Mouse (Mus musculus): ENCODE measurements around the gene Wdr73. TPM values are rescaled to one million over a fixed set of nuclear protein-coding genes. Genes with fewer than 3 reads are reported as not detected.
A peak's percentile ranks its signal among the peaks of the same experiment; 100 is the strongest.

Wdr73 gene
- polyA plus RNA-seq, 1 experiment from 2014 or later = 38.1 TPM

DNA sequence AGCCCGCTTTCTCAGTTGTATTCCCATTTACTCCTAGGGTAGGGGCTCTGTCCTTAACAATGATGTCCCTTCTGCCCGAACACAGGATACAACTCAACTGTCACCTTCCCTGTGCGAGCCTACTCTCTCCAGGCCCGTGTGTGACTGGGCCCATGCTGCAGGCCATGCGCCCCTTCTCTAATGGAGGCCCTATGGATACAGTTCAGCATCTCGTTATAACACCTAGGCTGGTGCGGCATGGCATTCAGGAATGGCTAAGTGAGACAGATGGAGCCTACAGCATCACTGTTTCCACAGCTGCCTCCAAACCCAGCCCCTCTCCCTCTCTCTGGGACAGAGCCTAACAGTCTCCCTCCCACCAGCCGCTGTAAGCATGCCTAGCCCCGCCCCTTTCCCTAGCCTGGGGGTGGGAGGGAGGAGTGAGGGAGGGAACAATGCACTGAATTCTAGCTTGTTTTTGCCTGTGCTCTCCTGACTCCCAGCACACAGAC, 12.0 kb downstream of the Wdr73 start:
- Histone ChIP-seq H3K4me2 (replicated peaks; ENCODE audit: low read depth, low read length) (no peak overlapping the region), H3K4me1 (ENCODE audit: control insufficient read depth, insufficient read depth, low read length) (peaks cover 9% of the 10 kb centered on the region), H3K27ac (ENCODE audit: low read depth, low read length) (peak overlapping the region; percentile 65; the same call in 1 of the 2 replicates), H3K27me3 (ENCODE audit: control insufficient read depth, insufficient read depth, low read length) (no peaks in the 10 kb centered on the region), H3K36me3 (ENCODE audit: control insufficient read depth, insufficient read depth, low read length) (peaks cover 36% of the 10 kb centered on the region), H3K4me3 (ENCODE audit: low read length) (no peak overlapping the region), H3K9me3 (ENCODE audit: control insufficient read depth, low read length) (no peaks in the 10 kb centered on the region), H3K9ac (ENCODE audit: low read depth, low read length) (peak overlapping the region; percentile 34; the same call in 1 of the 2 replicates)
- WGBS = 46% methylated on average over 9 of the region's 9 CpGs
- peak; percentile 78 for ATAC-seq (ENCODE audit: low FRiP score, low TSS enrichment)

DNA sequence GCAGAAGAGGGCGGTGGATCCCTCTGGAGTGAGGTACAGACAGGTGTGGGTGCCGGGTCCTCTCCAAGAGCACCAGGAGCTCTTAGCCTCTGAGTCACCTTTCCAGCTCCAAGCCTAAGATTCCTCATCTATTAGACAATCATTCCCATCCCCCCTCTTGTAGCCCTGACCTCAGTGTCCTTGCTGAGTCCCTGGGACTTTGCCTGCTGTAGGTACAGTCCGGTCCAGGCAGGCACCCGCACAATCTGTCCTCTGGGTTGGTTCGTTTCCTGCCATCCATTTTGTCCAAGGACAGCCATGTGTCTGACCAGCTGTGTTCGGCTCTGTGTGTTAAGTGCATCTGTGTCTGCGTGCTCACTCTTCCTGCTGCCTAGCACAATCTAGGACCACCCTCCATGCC, 12.5 kb downstream of the Wdr73 start:
- peaks cover 9% of the 10 kb centered on the region for H3K4me1 ChIP-seq (ENCODE audit: control insufficient read depth, insufficient read depth, low read length)
- H3K27ac ChIP-seq (ENCODE audit: low read depth, low read length) = no peak overlapping the region
- no peak overlapping the region for H3K4me2 ChIP-seq (replicated peaks; ENCODE audit: low read depth, low read length)
- H3K4me3 ChIP-seq (ENCODE audit: low read length) = no peak overlapping the region
- H3K9ac ChIP-seq (ENCODE audit: low read depth, low read length) = peak overlapping the region; percentile 34; the same call in 1 of the 2 replicates
- no peaks in the 10 kb centered on the region for H3K27me3 ChIP-seq (ENCODE audit: control insufficient read depth, insufficient read depth, low read length)
- no peaks in the 10 kb centered on the region for H3K9me3 ChIP-seq (ENCODE audit: control insufficient read depth, low read length)
- WGBS = 78% methylated on average over 7 of the region's 7 CpGs
- ATAC-seq (ENCODE audit: low FRiP score, low TSS enrichment) = peak; percentile 21; the same call in 1 of the 2 replicates
- peaks cover 32% of the 10 kb centered on the region for H3K36me3 ChIP-seq (ENCODE audit: control insufficient read depth, insufficient read depth, low read length)

DNA sequence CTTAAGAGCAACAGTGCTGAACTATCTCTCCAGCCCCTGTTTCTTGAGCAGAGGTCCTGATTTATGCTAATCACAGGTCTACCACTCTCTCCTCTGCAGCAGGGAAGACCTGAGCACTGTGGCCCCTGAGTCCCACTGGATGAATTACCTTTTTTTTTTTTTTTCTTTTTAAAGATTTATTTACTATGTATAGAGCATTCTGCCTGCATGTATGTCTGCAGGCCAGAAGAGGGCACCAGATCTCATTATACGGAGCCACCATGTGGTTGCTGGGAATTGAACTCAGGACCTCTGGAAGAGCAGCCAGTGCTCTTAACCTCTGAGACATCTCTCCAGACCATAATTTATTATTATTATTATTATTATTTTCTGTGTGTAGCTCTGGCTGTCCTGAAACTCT, 15.4 kb downstream of the Wdr73 start:
- Histone ChIP-seq H3K27me3 (ENCODE audit: control insufficient read depth, insufficient read depth, low read length) (no peaks in the 10 kb centered on the region), H3K9me3 (ENCODE audit: control insufficient read depth, low read length) (no peaks in the 10 kb centered on the region), H3K36me3 (ENCODE audit: control insufficient read depth, insufficient read depth, low read length) (peaks cover 3% of the 10 kb centered on the region; the same call in 1 of the 2 replicates), H3K4me3 (ENCODE audit: low read length) (no peak overlapping the region), H3K27ac (ENCODE audit: low read depth, low read length) (no peak overlapping the region), H3K4me2 (replicated peaks; ENCODE audit: low read depth, low read length) (no peak overlapping the region), H3K9ac (ENCODE audit: low read depth, low read length) (no peak overlapping the region), H3K4me1 (ENCODE audit: control insufficient read depth, insufficient read depth, low read length) (peaks cover 9% of the 10 kb centered on the region)
- WGBS = 24% methylated on average over 1 of the region's 1 CpGs
- no peak for ATAC-seq (ENCODE audit: low FRiP score, low TSS enrichment)

DNA sequence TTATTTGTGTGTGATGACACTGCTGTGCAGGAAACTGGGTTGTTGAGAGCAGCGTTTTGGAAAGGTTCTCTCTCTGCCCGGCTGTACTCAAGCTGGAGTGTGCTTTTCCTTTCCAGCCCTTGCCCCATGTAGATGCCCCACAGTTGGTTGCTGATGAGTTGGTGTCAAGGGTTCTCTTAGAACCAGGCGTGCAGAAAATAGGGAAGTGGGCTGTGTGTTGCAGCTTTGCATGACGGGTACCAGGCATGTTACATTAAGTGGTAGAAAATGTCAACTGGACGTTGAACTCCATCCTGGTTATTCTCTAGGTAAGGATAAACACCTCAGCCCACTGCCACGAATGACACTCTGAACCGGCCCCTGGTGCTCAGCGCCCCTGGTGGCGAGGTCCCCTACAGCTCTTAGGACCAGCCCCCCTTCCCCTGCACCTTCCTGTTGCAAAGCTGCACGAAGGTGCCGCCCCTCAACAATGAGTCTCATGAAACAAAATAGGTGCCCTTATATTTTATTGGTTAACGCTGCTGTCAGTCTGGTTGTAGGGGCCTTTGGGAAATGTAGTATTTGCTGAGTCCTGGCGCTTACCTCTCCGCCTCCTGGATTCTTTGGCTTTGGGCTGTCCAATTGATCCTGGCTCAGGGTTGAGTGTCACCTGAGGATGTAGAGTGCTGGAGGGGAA, 18.1 kb downstream of the Wdr73 start:
- H3K27ac ChIP-seq (ENCODE audit: low read depth, low read length) = no peak overlapping the region
- WGBS = 21% methylated on average over 14 of the region's 14 CpGs
- ATAC-seq (ENCODE audit: low FRiP score, low TSS enrichment) = peak; percentile 81
- H3K36me3 ChIP-seq (ENCODE audit: control insufficient read depth, insufficient read depth, low read length) = peaks cover 2% of the 10 kb centered on the region; the same call in 1 of the 2 replicates
- peak overlapping the region; percentile 12; the same call in 1 of the 2 replicates for H3K4me3 ChIP-seq (ENCODE audit: low read length)
- H3K4me2 ChIP-seq (replicated peaks; ENCODE audit: low read depth, low read length) = peak overlapping the region; percentile 34
- no peak overlapping the region for H3K9ac ChIP-seq (ENCODE audit: low read depth, low read length)
- H3K9me3 ChIP-seq (ENCODE audit: control insufficient read depth, low read length) = no peaks in the 10 kb centered on the region
- H3K27me3 ChIP-seq (ENCODE audit: control insufficient read depth, insufficient read depth, low read length) = no peaks in the 10 kb centered on the region
- H3K4me1 ChIP-seq (ENCODE audit: control insufficient read depth, insufficient read depth, low read length) = no peaks in the 10 kb centered on the region

DNA sequence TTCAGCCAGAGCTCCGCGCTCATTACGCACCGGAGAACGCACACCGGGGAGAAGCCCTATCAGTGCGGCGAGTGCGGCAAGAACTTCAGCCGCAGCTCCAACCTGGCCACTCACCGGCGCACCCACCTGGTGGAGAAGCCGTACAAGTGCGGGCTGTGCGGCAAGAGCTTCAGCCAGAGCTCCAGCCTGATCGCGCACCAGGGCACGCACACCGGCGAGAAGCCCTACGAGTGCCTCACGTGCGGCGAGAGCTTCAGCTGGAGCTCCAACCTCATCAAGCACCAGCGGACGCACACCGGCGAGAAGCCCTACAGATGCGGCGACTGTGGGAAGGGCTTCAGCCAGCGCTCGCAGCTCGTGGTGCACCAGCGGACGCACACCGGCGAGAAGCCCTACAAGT, 25.3 kb downstream of the Wdr73 start:
- ATAC-seq (ENCODE audit: low FRiP score, low TSS enrichment) = no peak

DNA sequence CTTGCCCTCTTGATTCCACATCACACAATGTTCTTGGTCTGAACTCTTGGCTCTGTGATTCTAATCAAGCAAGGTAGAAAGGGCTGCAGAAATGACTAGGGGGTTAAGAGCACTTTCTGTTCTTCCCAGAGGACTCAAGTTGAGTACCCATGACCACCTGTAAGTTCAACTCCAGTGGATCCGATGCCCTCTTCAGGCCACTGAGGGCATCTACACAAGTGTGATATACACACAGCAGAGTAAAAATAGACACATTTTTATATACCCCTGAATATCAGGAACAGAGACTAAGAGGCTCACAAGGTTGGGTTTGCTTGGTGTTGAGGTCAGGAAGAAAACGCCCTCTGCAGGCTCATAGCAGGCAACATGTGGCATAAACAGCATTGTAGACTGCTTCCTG, 27.4 kb downstream of the Wdr73 start:
- no peak for ATAC-seq (ENCODE audit: low FRiP score, low TSS enrichment)
- H3K9ac ChIP-seq (ENCODE audit: low read depth, low read length) = no peak overlapping the region
- no peak overlapping the region for H3K4me3 ChIP-seq (ENCODE audit: low read length)
- H3K9me3 ChIP-seq (ENCODE audit: control insufficient read depth, low read length) = no peaks in the 10 kb centered on the region
- WGBS = 95% methylated on average over 2 of the region's 2 CpGs
- H3K27ac ChIP-seq (ENCODE audit: low read depth, low read length) = no peak overlapping the region
- no peak overlapping the region for H3K4me2 ChIP-seq (replicated peaks; ENCODE audit: low read depth, low read length)
- no peaks in the 10 kb centered on the region for H3K4me1 ChIP-seq (ENCODE audit: control insufficient read depth, insufficient read depth, low read length)
- peaks cover 74% of the 10 kb centered on the region for H3K36me3 ChIP-seq (ENCODE audit: control insufficient read depth, insufficient read depth, low read length)
- H3K27me3 ChIP-seq (ENCODE audit: control insufficient read depth, insufficient read depth, low read length) = no peaks in the 10 kb centered on the region

More for the DNA sequence above, 25.3 kb downstream of the Wdr73 start:
- no peak overlapping the region for H3K27ac ChIP-seq (ENCODE audit: low read depth, low read length)
- H3K4me3 ChIP-seq (ENCODE audit: low read length) = no peak overlapping the region
- no peaks in the 10 kb centered on the region for H3K27me3 ChIP-seq (ENCODE audit: control insufficient read depth, insufficient read depth, low read length)
- no peak overlapping the region for H3K4me2 ChIP-seq (replicated peaks; ENCODE audit: low read depth, low read length)
- no peaks in the 10 kb centered on the region for H3K9me3 ChIP-seq (ENCODE audit: control insufficient read depth, low read length)
- peaks cover 55% of the 10 kb centered on the region for H3K36me3 ChIP-seq (ENCODE audit: control insufficient read depth, insufficient read depth, low read length)
- no peaks in the 10 kb centered on the region for H3K4me1 ChIP-seq (ENCODE audit: control insufficient read depth, insufficient read depth, low read length)
- H3K9ac ChIP-seq (ENCODE audit: low read depth, low read length) = no peak overlapping the region
- WGBS = 51% methylated on average over 37 of the region's 37 CpGs

DNA sequence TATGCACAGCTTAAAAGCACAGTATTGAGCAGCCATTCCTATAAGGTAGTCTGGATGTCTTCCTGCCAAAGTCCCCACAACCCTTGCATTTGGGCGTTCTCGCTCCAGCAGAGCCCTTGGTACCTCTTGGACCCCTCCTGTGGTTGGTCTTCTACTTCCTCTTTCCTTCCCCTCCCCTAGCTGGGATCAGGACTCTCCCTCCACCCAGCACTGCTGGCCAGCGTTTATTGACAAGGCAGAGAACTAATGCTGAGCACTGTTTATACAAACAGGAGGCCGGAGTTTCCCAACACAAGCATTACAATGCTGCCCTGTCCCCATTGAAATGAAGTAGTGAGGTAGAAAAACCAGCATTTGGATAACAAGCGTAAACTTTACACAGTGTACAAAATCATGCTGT, 28.0 kb downstream of the Wdr73 start:
- 91% methylated on average over 5 of the region's 5 CpGs for WGBS
- peaks cover 79% of the 10 kb centered on the region for H3K36me3 ChIP-seq (ENCODE audit: control insufficient read depth, insufficient read depth, low read length)
- ATAC-seq (ENCODE audit: low FRiP score, low TSS enrichment) = no peak

DNA sequence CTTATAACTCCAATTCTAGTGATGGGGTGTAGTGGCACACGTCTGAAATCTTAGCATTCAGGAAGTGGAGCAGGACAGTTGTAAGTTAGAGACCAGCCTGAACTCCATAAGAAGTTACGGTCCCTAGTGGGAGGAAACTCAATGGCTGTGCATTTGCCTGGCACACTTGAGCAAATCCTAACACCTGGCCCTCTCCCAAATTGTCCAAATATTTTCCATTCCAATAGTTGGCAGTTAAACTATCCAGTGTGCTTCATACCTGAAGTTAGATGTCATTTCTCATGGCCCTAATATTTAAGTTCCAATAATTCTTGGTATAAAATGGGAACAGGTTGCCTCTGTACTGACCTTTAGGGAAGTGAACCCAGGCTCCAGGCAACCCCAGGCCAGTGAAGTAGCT, 32.4 kb downstream of the Wdr73 start:
- Histone ChIP-seq H3K4me3 (ENCODE audit: low read length) (no peak overlapping the region), H3K36me3 (ENCODE audit: control insufficient read depth, insufficient read depth, low read length) (peaks cover 71% of the 10 kb centered on the region), H3K27ac (ENCODE audit: low read depth, low read length) (no peak overlapping the region), H3K4me2 (replicated peaks; ENCODE audit: low read depth, low read length) (no peak overlapping the region), H3K4me1 (ENCODE audit: control insufficient read depth, insufficient read depth, low read length) (0 out of 2 replicates have a peak, but pooled peaks cover 7% of the 10 kb centered on the region), H3K27me3 (ENCODE audit: control insufficient read depth, insufficient read depth, low read length) (no peaks in the 10 kb centered on the region), H3K9ac (ENCODE audit: low read depth, low read length) (no peak overlapping the region), H3K9me3 (ENCODE audit: control insufficient read depth, low read length) (no peaks in the 10 kb centered on the region)
- WGBS = 85% methylated on average over 2 of the region's 2 CpGs
- ATAC-seq (ENCODE audit: low FRiP score, low TSS enrichment) = no peak

More for the DNA sequence above, 28.0 kb downstream of the Wdr73 start:
- Histone ChIP-seq H3K9me3 (ENCODE audit: control insufficient read depth, low read length) (no peaks in the 10 kb centered on the region), H3K4me1 (ENCODE audit: control insufficient read depth, insufficient read depth, low read length) (no peaks in the 10 kb centered on the region), H3K27ac (ENCODE audit: low read depth, low read length) (no peak overlapping the region), H3K9ac (ENCODE audit: low read depth, low read length) (no peak overlapping the region), H3K4me3 (ENCODE audit: low read length) (no peak overlapping the region), H3K4me2 (replicated peaks; ENCODE audit: low read depth, low read length) (no peak overlapping the region), H3K27me3 (ENCODE audit: control insufficient read depth, insufficient read depth, low read length) (no peaks in the 10 kb centered on the region)

DNA sequence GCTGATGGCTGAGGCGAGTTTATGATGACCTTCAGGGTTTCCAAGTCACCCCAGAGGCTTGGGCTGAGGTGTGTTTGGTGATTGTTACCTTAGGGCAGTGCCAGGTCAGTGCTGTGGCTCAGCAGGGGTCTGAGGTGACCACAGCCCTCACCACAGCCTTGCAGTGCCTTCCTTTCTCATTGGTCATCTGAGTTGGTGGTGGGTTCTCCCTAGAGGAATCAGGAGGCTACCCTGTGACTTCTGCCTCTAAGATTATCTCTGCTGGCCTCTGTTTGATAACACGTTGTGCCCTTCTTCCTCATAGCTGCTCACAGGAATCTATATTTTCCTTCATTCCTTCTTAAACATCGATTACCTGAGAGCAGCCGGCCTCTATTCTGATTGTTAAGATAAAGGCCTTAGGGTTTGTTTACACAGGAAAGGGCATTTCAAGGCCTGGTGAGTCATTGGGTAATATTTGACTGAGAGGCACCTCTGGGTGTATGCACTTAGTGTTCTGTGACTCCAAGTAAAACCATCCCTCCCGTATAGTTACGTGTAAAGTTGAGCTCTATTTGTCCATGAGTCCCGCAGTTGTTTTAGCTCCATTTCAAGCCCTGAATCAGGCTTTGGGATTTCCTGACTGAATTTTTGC, 34.4 kb downstream of the Wdr73 start:
- Histone ChIP-seq H3K9ac (ENCODE audit: low read depth, low read length) (no peak overlapping the region), H3K4me1 (ENCODE audit: control insufficient read depth, insufficient read depth, low read length) (peaks cover 15% of the 10 kb centered on the region; the same call in 1 of the 2 replicates), H3K36me3 (ENCODE audit: control insufficient read depth, insufficient read depth, low read length) (peaks cover 70% of the 10 kb centered on the region), H3K27me3 (ENCODE audit: control insufficient read depth, insufficient read depth, low read length) (no peaks in the 10 kb centered on the region), H3K27ac (ENCODE audit: low read depth, low read length) (0 out of 2 replicates have a peak overlapping the region, but pooled peaks have one; percentile 18), H3K9me3 (ENCODE audit: control insufficient read depth, low read length) (no peaks in the 10 kb centered on the region), H3K4me2 (replicated peaks; ENCODE audit: low read depth, low read length) (no peak overlapping the region), H3K4me3 (ENCODE audit: low read length) (no peak overlapping the region)
- no peak for ATAC-seq (ENCODE audit: low FRiP score, low TSS enrichment)
- WGBS = 65% methylated on average over 7 of the region's 7 CpGs

Data from kidney, embryonic 14.5 days (tissue).